Mouse (Mus musculus) CH12.LX (cell line): ENCODE measurements at regions not wholly inside any gene's neighbourhood (a gene's known extent, or its start where the extent isn't known, plus 50 kb on each side); places are given as distances from the start of the nearest gene placed in this dataset.
A peak's percentile ranks its signal among the peaks of the same experiment; 100 is the strongest.

Source experiments
- DNase-seq: peaks from one replicate; pipeline ENCODE4 v3.0.0-alpha.2; 2013; ENCODE audit errors: extremely low read depth
- H3K27ac ChIP-seq: 2 replicates; pipeline ENCODE4 v1.5.1; 2012; ENCODE audit warnings: low read depth, mild to moderate bottlenecking, control low read depth, moderate library complexity; ENCODE audit not compliant: insufficient read depth
- H3K27me3 ChIP-seq: replicated peaks from 2 replicates; pipeline ENCODE3; 2012; ENCODE audit warnings: inconsistent platforms
- H3K36me3 ChIP-seq, 2 experiments: replicated peaks in 1 of 2; 2 replicates each; pipeline versions ENCODE3 to v1.6.1; 2012; ENCODE audit warnings: inconsistent platforms in 1 of 2, low read length in 1 of 2, mild to moderate bottlenecking in 1 of 2, mixed read lengths in 1 of 2, moderate library complexity in 1 of 2; ENCODE audit not compliant: control insufficient read depth in 1 of 2, insufficient read depth in 1 of 2
- H3K4me1 ChIP-seq, 2 experiments: 2 replicates each; pipeline ENCODE4 v1.6.1; 2012; ENCODE audit warnings: inconsistent platforms in 1 of 2, moderate library complexity in 1 of 2; ENCODE audit not compliant: insufficient read depth in 2 of 2, control insufficient read depth in 1 of 2
- H3K4me2 ChIP-seq: 2 replicates; pipeline ENCODE4 v1.6.1; 2012; ENCODE audit warnings: low read depth, mild to moderate bottlenecking, control low read depth; ENCODE audit not compliant: poor library complexity, insufficient read depth, severe bottlenecking
- H3K4me3 ChIP-seq, 3 experiments: fragments of 150-350 bp in 1 of 3; sonication (generic) in 1 of 3; replicated peaks in 1 of 3; 2 replicates each; pipeline versions ENCODE3 to v1.5.1; 2011 to 2012; ENCODE audit warnings: low read depth in 2 of 3, low read length in 2 of 3, mild to moderate bottlenecking in 2 of 3, moderate library complexity in 2 of 3, control low read depth in 1 of 3, improper control_type of control experiment in 1 of 3, inconsistent platforms in 1 of 3, mixed read lengths in 1 of 3; ENCODE audit not compliant: poor library complexity in 1 of 3
- H3K79me2 ChIP-seq: replicated peaks from 2 replicates; pipeline ENCODE4 v1.6.1; 2012; ENCODE audit warnings: mild to moderate bottlenecking, moderate library complexity; ENCODE audit not compliant: control insufficient read depth, poor library complexity, insufficient read depth, severe bottlenecking; ENCODE audit errors: extremely low read depth
- H3K9ac ChIP-seq: 2 replicates; pipeline ENCODE4 v1.6.1; 2012; ENCODE audit warnings: low read depth, mild to moderate bottlenecking, control low read depth, moderate library complexity; ENCODE audit not compliant: insufficient read depth
- H3K9me3 ChIP-seq: replicated peaks from 2 replicates; pipeline ENCODE3; 2012; ENCODE audit warnings: low read length, inconsistent platforms, mixed read lengths
- BHLHE40 ChIP-seq: IDR thresholded peaks from 2 replicates; pipeline ENCODE4 v1.6.1; 2011; ENCODE audit warnings: mild to moderate bottlenecking, low read depth, low read length, improper control_type of control experiment
- CHD2 ChIP-seq: IDR thresholded peaks from 2 replicates; pipeline ENCODE4 v1.6.1; 2011; ENCODE audit warnings: low read length, improper control_type of control experiment
- CTCF ChIP-seq, 2 experiments: IDR thresholded peaks in 1 of 2; conservative IDR thresholded peaks in 1 of 2; 2 replicates each; pipeline ENCODE4 v1.5.1; 2011 to 2012; ENCODE audit warnings: low read depth in 2 of 2, low read length in 2 of 2, improper control_type of control experiment in 1 of 2, inconsistent platforms in 1 of 2, mild to moderate bottlenecking in 1 of 2, moderate library complexity in 1 of 2
- E2F4 ChIP-seq: IDR thresholded peaks from 2 replicates; pipeline ENCODE4 v1.6.1; 2011; ENCODE audit warnings: low read depth, low read length, improper control_type of control experiment; ENCODE audit not compliant: insufficient replicate concordance
- ELF1 ChIP-seq: IDR thresholded peaks from 2 replicates; pipeline ENCODE4 v1.6.1; 2014; ENCODE audit warnings: low read depth, mild to moderate bottlenecking, inconsistent platforms, low read length, improper control_type of control experiment
- EP300 ChIP-seq: IDR thresholded peaks from 2 replicates; pipeline ENCODE4 v1.6.1; 2011; ENCODE audit warnings: low read length, improper control_type of control experiment
- GABPA ChIP-seq: IDR thresholded peaks from 2 replicates; pipeline ENCODE4 v1.6.1; 2012; ENCODE audit warnings: low read depth, low read length, improper control_type of control experiment, inconsistent platforms; ENCODE audit not compliant: insufficient replicate concordance
- JUN ChIP-seq: IDR thresholded peaks from 2 replicates; pipeline ENCODE4 v1.6.1; 2011; ENCODE audit warnings: low read depth, mild to moderate bottlenecking, low read length, improper control_type of control experiment, moderate library complexity; ENCODE audit not compliant: insufficient read depth
- KAT2A ChIP-seq: IDR thresholded peaks from 2 replicates; pipeline ENCODE4 v1.6.1; 2012; ENCODE audit warnings: low read length, improper control_type of control experiment, inconsistent platforms; ENCODE audit not compliant: insufficient replicate concordance
- MAFK ChIP-seq: IDR thresholded peaks from 2 replicates; pipeline ENCODE4 v1.6.1; 2011; ENCODE audit warnings: low read length, improper control_type of control experiment; ENCODE audit not compliant: insufficient replicate concordance
- MEF2A ChIP-seq: IDR thresholded peaks from 2 replicates; pipeline ENCODE4 v1.6.1; 2014; ENCODE audit warnings: low read depth, mild to moderate bottlenecking, inconsistent platforms, low read length, improper control_type of control experiment, borderline replicate concordance
- MXI1 ChIP-seq: IDR thresholded peaks from 2 replicates; pipeline ENCODE4 v1.6.1; 2011; ENCODE audit warnings: mild to moderate bottlenecking, low read depth, low read length, improper control_type of control experiment
- NELFE ChIP-seq: IDR thresholded peaks from 2 replicates; pipeline ENCODE4 v1.6.1; 2011; ENCODE audit warnings: low read depth, low read length, improper control_type of control experiment
- PAX5 ChIP-seq: IDR thresholded peaks from 2 replicates; pipeline ENCODE4 v1.6.1; 2012; ENCODE audit warnings: low read length, inconsistent platforms, mixed read lengths
- POLR2A ChIP-seq: IDR thresholded peaks from 2 replicates; pipeline ENCODE4 v1.6.1; 2011; ENCODE audit warnings: low read depth, mild to moderate bottlenecking, improper control_type of control experiment, low read length
- RAD21 ChIP-seq: IDR thresholded peaks from 2 replicates; pipeline ENCODE4 v1.6.1; 2011; ENCODE audit warnings: low read depth, mild to moderate bottlenecking, low read length, improper control_type of control experiment, moderate library complexity
- SIN3A ChIP-seq: IDR thresholded peaks from 2 replicates; pipeline ENCODE4 v1.6.1; 2012; ENCODE audit warnings: low read length, improper control_type of control experiment, inconsistent platforms
- SMC3 ChIP-seq: IDR thresholded peaks from 2 replicates; pipeline ENCODE4 v1.6.1; 2011; ENCODE audit warnings: low read depth, low read length, improper control_type of control experiment
- TBP ChIP-seq: conservative IDR thresholded peaks from 2 replicates; pipeline ENCODE4 v1.6.1; 2011; ENCODE audit warnings: low read depth, low read length, improper control_type of control experiment
- TCF12 ChIP-seq: IDR thresholded peaks from 2 replicates; pipeline ENCODE4 v1.6.1; 2014; ENCODE audit warnings: low read depth, mild to moderate bottlenecking, inconsistent platforms, low read length, improper control_type of control experiment
- UBTF ChIP-seq: IDR thresholded peaks from 2 replicates; pipeline ENCODE4 v1.6.1; 2012; ENCODE audit warnings: low read depth, mild to moderate bottlenecking, inconsistent platforms, low read length, improper control_type of control experiment, moderate library complexity
- USF2 ChIP-seq: conservative IDR thresholded peaks from 2 replicates; pipeline ENCODE4 v1.6.1; 2011; ENCODE audit warnings: low read depth, low read length, improper control_type of control experiment
- dilution Hi-C: fragments of 300-500 bp; cut with MboI; formaldehyde crosslinking; loops from 2 replicates; pipeline ENCODE4 v1.14.3; 2020; ENCODE audit warnings: low sequenced_read_pairs; ENCODE audit not compliant: extremely low pct_unique_long_range_greater_than_20kb, extremely low pct_ligation_motif_present
- in situ Hi-C: fragments of 300-500 bp; cut with MboI; formaldehyde crosslinking; loops from 3 replicates; pipeline ENCODE4 v1.14.3; 2019; ENCODE audit warnings: low sequenced_read_pairs, low pct_ligation_motif_present, low pct_unique_long_range_greater_than_20kb, mixed read lengths

GRCm38 (mm10) chr10:67711961-67712360, 163.2 kb upstream of the Ado start:
- DNase-seq: no peak
- H3K4me2 ChIP-seq: no peak overlapping the region
- no peak overlapping the region for H3K4me3 ChIP-seq
- H3K9me3 ChIP-seq: peaks cover 7% of the 10 kb centered on the region
- no peak for TF ChIP-seq SMC3
- no peak for TF ChIP-seq CHD2
- TF ChIP-seq KAT2A: no peak
- TF ChIP-seq POLR2A: no peak
- TF ChIP-seq CTCF (conservative IDR thresholded peaks at IDR 0.05 in 1 of 2, IDR thresholded peaks at IDR 0.05 in 1 of 2; ENCODE audit: low read depth in 2 of 2, low read length in 2 of 2): no peak
- TF ChIP-seq MXI1: no peak
- TF ChIP-seq, all 38 proteins: peak for 0
- Histone ChIP-seq H3K27me3 (no peaks in the 10 kb centered on the region), H3K4me1 (no peaks in the 10 kb centered on the region; a peak in 1 of 4 replicates), H3K9ac (no peak overlapping the region), H3K79me2 (no peaks in the 10 kb centered on the region), H3K36me3 (no peaks in the 10 kb centered on the region), H3K27ac (no peak overlapping the region)
- dilution Hi-C loops (no loop called here), in situ Hi-C loops (no loop called here)

- dilution Hi-C loops: no loop called here
- no peak overlapping the region for H3K9ac ChIP-seq
Measured at GRCm38 (mm10) chr10:67706436-67706835, 157.7 kb upstream of the Ado start.

GRCm38 (mm10) chr10:67702783-67703455, 154.2 kb upstream of the Ado start:
- H3K4me3 ChIP-seq: no peak overlapping the region
- H3K36me3 ChIP-seq: no peaks in the 10 kb centered on the region
- H3K27ac ChIP-seq: peak overlapping the region; percentile 41
- no peak for DNase-seq
- H3K4me1 ChIP-seq: peaks cover 13 to 31% of the 10 kb centered on the region in 2 experiments
- no peak overlapping the region for H3K9ac ChIP-seq
- peak overlapping the region; percentile 65 for H3K4me2 ChIP-seq
- H3K9me3 ChIP-seq: no peaks in the 10 kb centered on the region
- in situ Hi-C loops: no loop called here
- TF ChIP-seq ELF1 (0 out of 2 replicates have a peak, but pooled peaks have one; percentile 32), PAX5 (no peak)
- dilution Hi-C loops: no loop called here
- no peaks in the 10 kb centered on the region for H3K27me3 ChIP-seq
- H3K79me2 ChIP-seq: no peaks in the 10 kb centered on the region

More at GRCm38 (mm10) chr10:67706436-67706835, 157.7 kb upstream of the Ado start:
- H3K27ac ChIP-seq: no peak overlapping the region
- peaks cover 9 to 23% of the 10 kb centered on the region in 2 experiments for H3K4me1 ChIP-seq
- no peak for DNase-seq
- H3K9me3 ChIP-seq: peaks cover 3% of the 10 kb centered on the region
- no peaks in the 10 kb centered on the region for H3K79me2 ChIP-seq
- in situ Hi-C loops: no loop called here
- no peak overlapping the region for H3K4me2 ChIP-seq
- H3K27me3 ChIP-seq: no peaks in the 10 kb centered on the region
- TF ChIP-seq JUN (no peak), UBTF (no peak), EP300 (no peak), MAFK (no peak), RAD21 (no peak), GABPA (no peak), PAX5 (no peak), POLR2A (no peak), USF2 (no peak), SIN3A (no peak), BHLHE40 (no peak), MXI1 (no peak), NELFE (no peak), E2F4 (no peak), TBP (no peak), CTCF (conservative IDR thresholded peaks at IDR 0.05 in 1 of 2, IDR thresholded peaks at IDR 0.05 in 1 of 2; ENCODE audit: low read depth in 2 of 2, low read length in 2 of 2) (no peak), KAT2A (no peak), MEF2A (no peak), TCF12 (no peak)
- no peaks in the 10 kb centered on the region for H3K36me3 ChIP-seq
- no peak overlapping the region for H3K4me3 ChIP-seq
